Mouse (Mus musculus): Measurements from ENCODE around the gene Maea. TPM values are rescaled to one million over a fixed set of nuclear protein-coding genes. Genes with fewer than 3 reads are reported as not detected.

The Maea gene
- 18.7 TPM for polyA plus RNA-seq (2015; fragmentation: Illumina TruSeq; extraction: RNeasy Lipid Tissue Mini Kit (QIAGEN cat#74804); ENCODE audit: insufficient read depth, low read depth, low replicate concordance)

DNA sequence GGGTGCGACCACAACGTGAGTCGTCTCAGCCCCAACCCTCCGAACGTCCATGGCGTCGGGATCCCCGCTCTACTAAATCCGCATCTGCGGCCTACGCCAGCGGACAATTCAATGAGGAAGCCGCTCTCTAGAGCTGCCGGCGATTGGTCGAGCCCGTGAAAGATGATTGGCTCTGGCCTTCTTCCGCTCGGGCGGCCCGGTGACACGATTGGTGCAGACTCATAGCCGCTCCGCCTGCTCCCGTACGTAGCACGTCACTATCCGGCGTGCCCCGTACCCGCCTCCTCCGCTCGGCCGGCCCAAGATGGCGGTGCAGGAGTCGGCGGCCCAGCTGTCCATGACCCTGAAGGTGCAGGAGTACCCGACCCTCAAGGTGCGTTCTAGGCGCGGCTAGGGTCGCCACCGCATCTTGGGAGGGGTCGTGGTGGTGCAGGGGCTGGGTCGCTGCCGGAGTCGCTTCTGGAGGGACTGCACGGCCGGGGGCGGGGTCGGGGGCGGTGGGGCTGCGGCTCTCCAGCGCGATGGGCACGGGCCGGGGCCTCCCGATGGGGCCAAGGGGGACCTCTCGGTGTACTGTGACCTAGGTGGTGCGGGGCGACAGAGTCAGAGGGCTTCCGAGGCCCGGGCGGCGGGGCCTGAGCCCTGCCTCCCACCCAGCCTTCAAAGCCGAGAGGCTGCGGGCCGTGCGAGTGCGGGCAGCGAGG lies at the start of gene Maea:
Gene Maea (plus strand): TSS at position 237 of the 704 bp plus-strand sequence.

DNA sequence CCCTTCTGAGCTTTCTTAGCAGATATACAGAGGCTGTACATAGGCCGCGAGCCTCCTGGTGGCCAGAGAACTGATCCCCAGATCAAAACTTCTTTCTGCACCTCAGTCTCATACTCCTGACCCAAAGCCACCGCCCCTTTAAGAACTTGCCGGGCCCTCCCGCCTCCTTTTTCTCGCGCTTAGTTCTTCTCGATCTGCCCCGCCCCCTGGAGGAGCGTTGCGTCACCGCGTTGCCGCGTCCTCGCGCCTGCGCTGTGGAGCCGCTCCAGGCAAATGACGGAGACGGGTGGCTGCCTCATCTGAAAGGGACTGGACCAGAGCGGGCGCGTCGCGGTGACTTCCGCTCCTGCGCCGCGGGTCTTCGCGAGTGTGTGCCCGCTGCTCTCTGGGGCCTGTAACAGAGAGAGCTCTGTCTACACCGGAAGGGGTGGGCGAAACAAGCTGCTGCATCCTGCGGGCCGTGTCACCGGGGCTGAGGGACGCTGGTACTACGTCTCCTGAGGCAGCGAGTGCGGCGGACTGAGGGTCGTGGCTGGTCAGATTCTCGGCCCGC lies 43.1 kb downstream of the Maea start, which contains the start of gene Uvssa:
Gene Uvssa (plus strand): TSS at position 248 of the 553 bp plus-strand sequence.

Other genes starting within 250 kb of the Maea start
- gene Slc5a1, start 231.3 kb upstream of the Maea start, polyA plus RNA-seq (2015; fragmentation: Illumina TruSeq; extraction: RNeasy Lipid Tissue Mini Kit (QIAGEN cat#74804); ENCODE audit: insufficient read depth, low read depth, low replicate concordance): 1.6 TPM
- gene Spon2, start 117.1 kb upstream of the Maea start, polyA plus RNA-seq (2015; fragmentation: Illumina TruSeq; extraction: RNeasy Lipid Tissue Mini Kit (QIAGEN cat#74804); ENCODE audit: insufficient read depth, low read depth, low replicate concordance): 10.2 TPM
- 32.9 TPM for gene Ctbp1, start 60.5 kb upstream of the Maea start, polyA plus RNA-seq (2015; fragmentation: Illumina TruSeq; extraction: RNeasy Lipid Tissue Mini Kit (QIAGEN cat#74804); ENCODE audit: insufficient read depth, low read depth, low replicate concordance)
- gene Uvssa, start 43.0 kb downstream of the Maea start, polyA plus RNA-seq (2015; fragmentation: Illumina TruSeq; extraction: RNeasy Lipid Tissue Mini Kit (QIAGEN cat#74804); ENCODE audit: insufficient read depth, low read depth, low replicate concordance): 3.0 TPM
- gene Nkx1-1, start 98.5 kb downstream of the Maea start, polyA plus RNA-seq (2015; fragmentation: Illumina TruSeq; extraction: RNeasy Lipid Tissue Mini Kit (QIAGEN cat#74804); ENCODE audit: insufficient read depth, low read depth, low replicate concordance): not detected

Measured in pancreas, adult 10 weeks (tissue).